Mouse (Mus musculus) heart, embryonic 13.5 days (tissue): ENCODE measurements around the gene Cldn20. TPM values are rescaled to one million over a fixed set of nuclear protein-coding genes. Genes with fewer than 3 reads are reported as not detected.

Source experiments
- ATAC-seq: fragments of 200-750 bp; cut with Nextera tagmentation; 2 replicates; pipeline ENCODE4 v1.8.0; 2017; ENCODE audit warnings: moderate TSS enrichment; ENCODE audit not compliant: insufficient number of reproducible peaks, low FRiP score, low TSS enrichment; ENCODE audit errors: extremely low read depth
- H3K27ac ChIP-seq: fragments of 300-500 bp; sonication (generic); replicated peaks from 2 replicates; pipeline ENCODE4 v1.5.1; 2015; ENCODE audit warnings: moderate library complexity, mild to moderate bottlenecking, inconsistent platforms
- H3K27me3 ChIP-seq: fragments of 300-500 bp; sonication (generic); replicated peaks from 2 replicates; pipeline ENCODE4 v1.6.1; 2015; ENCODE audit warnings: mild to moderate bottlenecking, inconsistent platforms
- H3K36me3 ChIP-seq: fragments of 300-500 bp; sonication (generic); 2 replicates; pipeline ENCODE4 v1.6.1; 2015; ENCODE audit warnings: mild to moderate bottlenecking, inconsistent platforms
- H3K4me1 ChIP-seq: fragments of 300-500 bp; sonication (generic); 2 replicates; pipeline ENCODE4 v1.6.1; 2015; ENCODE audit warnings: inconsistent platforms
- H3K4me2 ChIP-seq: fragments of 300-500 bp; sonication (generic); 2 replicates; pipeline ENCODE4 v1.6.1; 2015; ENCODE audit warnings: inconsistent platforms, mild to moderate bottlenecking, moderate library complexity
- H3K4me3 ChIP-seq: fragments of 300-500 bp; sonication (generic); 2 replicates; pipeline ENCODE4 v1.5.1; 2015; ENCODE audit warnings: moderate library complexity, mild to moderate bottlenecking, inconsistent platforms
- H3K9ac ChIP-seq: fragments of 300-500 bp; sonication (generic); 2 replicates; pipeline ENCODE4 v1.6.1; 2015; ENCODE audit warnings: inconsistent platforms, mild to moderate bottlenecking, moderate library complexity
- H3K9me3 ChIP-seq: fragments of 300-500 bp; sonication (generic); 2 replicates; pipeline ENCODE4 v1.6.1; 2016; ENCODE audit warnings: inconsistent platforms
- WGBS: fragments of 180-500 bp; shearing (Covaris S2); methylation state at CpG from one replicate; pipeline ENCODE4 v1.1.7; 2015; ENCODE audit warnings: mixed read lengths; 5-methylcytosine and 5-hydroxymethylcytosine counted together
- polyA plus RNA-seq: library from polyadenylated mRNA; unstranded; fragments of >200 nt; fragmentation: Nextera tagmentation; extraction: Ambion mirVana; gene quantifications from 2 replicates; pipeline ENCODE4 v1.2.1, GENCODE M21; 2015

The Cldn20 gene
- polyA plus RNA-seq, 1 experiment from 2014 or later = not detected

DNA sequence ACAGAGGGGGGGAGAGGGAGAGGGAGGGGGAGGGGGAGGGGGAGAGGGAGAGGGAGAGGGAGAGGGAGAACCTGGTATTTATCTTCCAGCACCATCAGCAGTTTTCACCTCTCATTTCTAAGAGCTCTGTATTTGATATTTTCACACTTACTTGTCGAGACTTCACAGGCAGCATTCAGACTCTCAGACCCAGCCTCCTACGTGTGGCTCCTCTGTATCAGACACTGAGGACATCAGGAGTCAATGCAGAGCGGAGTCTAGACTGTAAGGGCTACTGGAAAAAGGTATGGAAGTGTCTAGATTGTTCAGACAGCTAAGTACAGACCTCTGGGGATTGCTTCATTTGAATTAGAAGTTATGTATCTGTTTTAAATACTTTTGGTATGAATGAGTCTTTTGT is 2.8 kb upstream of the Cldn20 start:
- no peak overlapping the region for H3K4me3 ChIP-seq
- H3K27me3 ChIP-seq = no peaks in the 10 kb centered on the region
- H3K9ac ChIP-seq = no peak overlapping the region
- H3K36me3 ChIP-seq = peaks cover 11% of the 10 kb centered on the region
- H3K27ac ChIP-seq = no peak overlapping the region
- no peak overlapping the region for H3K4me2 ChIP-seq
- ATAC-seq = no peak
- 24% methylated on average over 3 of the region's 3 CpGs for WGBS
- H3K9me3 ChIP-seq = no peaks in the 10 kb centered on the region
- H3K4me1 ChIP-seq = peaks cover 25% of the 10 kb centered on the region

DNA sequence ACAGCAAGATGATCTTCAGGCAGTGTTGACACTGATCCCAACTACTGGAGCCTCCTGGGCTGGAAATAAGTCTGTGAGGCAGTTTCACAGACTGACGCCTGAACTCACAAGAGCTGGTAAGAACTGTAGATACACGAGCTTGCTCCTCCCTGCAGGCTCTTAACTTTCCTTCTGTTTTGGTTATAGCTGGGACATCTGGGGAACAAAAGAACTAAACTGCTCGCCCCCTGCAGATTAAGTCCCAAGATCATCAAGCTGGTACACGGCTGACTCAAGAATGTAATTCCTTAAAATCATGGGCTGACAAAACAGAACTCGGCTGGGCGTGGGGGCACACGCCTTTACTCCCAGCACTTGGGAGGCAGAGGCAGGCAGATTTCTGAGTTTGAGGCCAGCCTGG is 1.8 kb upstream of the Cldn20 start:
- no peak overlapping the region for H3K27ac ChIP-seq
- no peak for ATAC-seq
- peaks cover 17% of the 10 kb centered on the region for H3K36me3 ChIP-seq
- peaks cover 25% of the 10 kb centered on the region for H3K4me1 ChIP-seq
- H3K4me2 ChIP-seq = no peak overlapping the region
- 63% methylated on average over 7 of the region's 7 CpGs for WGBS
- H3K9ac ChIP-seq = no peak overlapping the region
- no peak overlapping the region for H3K4me3 ChIP-seq
- no peaks in the 10 kb centered on the region for H3K27me3 ChIP-seq
- no peaks in the 10 kb centered on the region for H3K9me3 ChIP-seq

DNA sequence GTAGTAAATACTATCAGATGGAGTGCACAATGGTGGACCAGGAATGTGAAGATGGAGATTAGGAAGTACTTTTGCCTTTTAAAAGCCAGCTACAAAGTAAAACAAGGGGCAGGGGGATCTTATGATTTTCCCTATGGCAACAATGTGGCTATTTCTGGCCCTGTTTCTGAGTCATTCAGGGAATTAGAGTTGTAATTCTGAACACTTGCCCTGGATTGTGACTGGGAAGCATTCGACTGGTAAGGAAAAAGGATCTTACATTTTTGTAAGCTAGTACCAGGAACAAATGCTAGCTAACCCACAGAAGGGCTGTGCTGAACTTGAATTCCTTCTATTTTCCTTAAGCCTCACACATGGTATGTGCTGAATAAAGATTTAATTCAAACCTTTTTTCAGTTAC is 713 bp upstream of the Cldn20 start:
- H3K4me1 ChIP-seq = peaks cover 25% of the 10 kb centered on the region
- no peaks in the 10 kb centered on the region for H3K9me3 ChIP-seq
- no peak overlapping the region for H3K4me3 ChIP-seq
- H3K9ac ChIP-seq = no peak overlapping the region
- no peaks in the 10 kb centered on the region for H3K27me3 ChIP-seq
- H3K4me2 ChIP-seq = no peak overlapping the region
- peaks cover 16% of the 10 kb centered on the region for H3K36me3 ChIP-seq
- no peak overlapping the region for H3K27ac ChIP-seq
- ATAC-seq = no peak
- 32% methylated on average over 1 of the region's 1 CpGs for WGBS

DNA sequence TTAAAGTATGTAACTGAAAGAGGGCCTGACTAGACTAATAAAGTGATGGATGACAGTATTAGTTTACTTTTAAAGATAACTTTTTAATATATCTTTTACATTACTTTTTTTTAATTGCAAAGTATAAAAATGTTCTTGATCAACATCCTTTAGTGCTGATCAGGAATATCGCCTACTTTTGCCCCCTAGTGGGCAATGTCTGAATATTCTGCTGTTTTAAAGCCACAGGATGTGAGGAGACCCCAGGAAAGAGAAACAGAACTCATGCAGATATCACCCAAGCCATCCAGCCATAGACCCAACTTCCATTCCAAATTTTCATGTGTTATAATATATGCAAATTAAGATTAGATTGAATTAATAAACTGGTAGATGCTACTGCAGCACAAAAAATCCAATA is 1.1 kb downstream of the Cldn20 start:
- no peak overlapping the region for H3K4me3 ChIP-seq
- H3K9ac ChIP-seq = no peak overlapping the region
- H3K9me3 ChIP-seq = no peaks in the 10 kb centered on the region
- H3K27ac ChIP-seq = no peak overlapping the region
- H3K4me1 ChIP-seq = peaks cover 17% of the 10 kb centered on the region
- peaks cover 18% of the 10 kb centered on the region for H3K36me3 ChIP-seq
- 19% methylated on average over 1 of the region's 1 CpGs for WGBS
- no peaks in the 10 kb centered on the region for H3K27me3 ChIP-seq
- no peak overlapping the region for H3K4me2 ChIP-seq
- ATAC-seq = no peak

DNA sequence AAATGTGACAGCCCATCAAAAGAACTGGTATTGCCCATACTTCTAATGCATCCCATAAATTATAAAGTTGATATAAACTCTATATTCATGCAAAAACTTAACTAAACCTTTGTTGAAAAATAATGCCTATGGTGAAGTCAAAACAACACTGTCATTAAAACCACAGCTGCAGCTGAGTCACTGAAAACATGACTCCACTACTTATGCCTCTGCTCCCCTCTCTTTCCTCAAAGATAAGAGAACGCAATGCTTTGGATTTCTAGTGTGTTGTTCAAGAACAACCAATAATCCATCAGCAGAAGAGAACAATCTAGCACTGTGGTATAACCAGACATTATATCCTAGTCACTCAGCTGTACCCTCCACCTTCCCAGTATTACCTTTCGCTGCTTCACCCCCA is 8.0 kb downstream of the Cldn20 start:
- Histone ChIP-seq H3K27me3 (no peaks in the 10 kb centered on the region), H3K27ac (no peak overlapping the region), H3K4me2 (no peak overlapping the region), H3K36me3 (peaks cover 40% of the 10 kb centered on the region), H3K4me1 (no peaks in the 10 kb centered on the region), H3K9ac (no peak overlapping the region), H3K4me3 (no peak overlapping the region), H3K9me3 (no peaks in the 10 kb centered on the region)
- no peak for ATAC-seq
- WGBS = 84% methylated on average over 2 of the region's 2 CpGs

DNA sequence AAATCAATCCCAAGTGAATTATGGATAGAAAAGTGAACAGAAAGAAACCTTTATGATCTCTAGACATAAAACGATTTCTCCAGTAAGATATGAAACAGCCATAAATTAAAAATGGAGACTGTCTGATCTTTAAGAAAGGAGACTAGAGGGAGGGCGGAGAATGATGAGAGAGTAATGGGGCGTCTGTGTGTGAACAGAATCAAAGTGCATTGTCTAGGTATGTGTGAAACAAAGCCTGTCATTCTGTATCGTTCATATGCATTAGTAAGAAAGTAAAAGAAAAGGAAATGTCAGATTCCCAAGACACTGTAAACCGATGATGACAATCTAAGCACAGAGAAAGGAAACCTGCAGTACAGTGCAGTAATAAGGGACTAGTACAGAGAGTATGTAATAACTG is 8.7 kb downstream of the Cldn20 start:
- no peaks in the 10 kb centered on the region for H3K4me1 ChIP-seq
- no peak overlapping the region for H3K4me2 ChIP-seq
- H3K27ac ChIP-seq = no peak overlapping the region
- no peak overlapping the region for H3K9ac ChIP-seq
- H3K4me3 ChIP-seq = no peak overlapping the region
- WGBS = 70% methylated on average over 5 of the region's 5 CpGs
- no peak for ATAC-seq
- H3K36me3 ChIP-seq = peaks cover 37% of the 10 kb centered on the region
- no peaks in the 10 kb centered on the region for H3K9me3 ChIP-seq
- H3K27me3 ChIP-seq = no peaks in the 10 kb centered on the region

DNA sequence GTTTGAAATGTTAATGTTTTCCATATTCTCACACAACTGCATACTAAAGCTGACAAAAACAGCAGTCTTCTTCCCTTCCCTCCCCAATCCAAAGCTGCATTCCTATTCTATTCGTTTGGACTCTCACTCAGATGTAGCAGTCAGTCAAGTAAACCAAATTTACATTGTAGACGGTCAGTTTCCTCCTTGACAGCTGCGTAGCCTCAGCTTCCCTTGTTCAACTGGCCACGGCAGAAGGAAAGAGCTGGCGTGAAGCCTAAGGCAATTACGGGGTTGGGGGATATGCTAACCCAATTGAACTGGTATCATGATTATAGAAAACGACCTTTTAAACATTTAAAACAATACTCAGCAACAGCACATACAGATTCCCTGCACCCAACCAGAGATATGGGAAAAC is 15.4 kb downstream of the Cldn20 start:
- ATAC-seq = no peak
- H3K36me3 ChIP-seq = peaks cover 18% of the 10 kb centered on the region
- no peaks in the 10 kb centered on the region for H3K27me3 ChIP-seq
- no peak overlapping the region for H3K27ac ChIP-seq
- H3K4me3 ChIP-seq = no peak overlapping the region
- no peaks in the 10 kb centered on the region for H3K4me1 ChIP-seq
- H3K9ac ChIP-seq = no peak overlapping the region
- 62% methylated on average over 7 of the region's 7 CpGs for WGBS
- H3K4me2 ChIP-seq = no peak overlapping the region
- H3K9me3 ChIP-seq = no peaks in the 10 kb centered on the region

DNA sequence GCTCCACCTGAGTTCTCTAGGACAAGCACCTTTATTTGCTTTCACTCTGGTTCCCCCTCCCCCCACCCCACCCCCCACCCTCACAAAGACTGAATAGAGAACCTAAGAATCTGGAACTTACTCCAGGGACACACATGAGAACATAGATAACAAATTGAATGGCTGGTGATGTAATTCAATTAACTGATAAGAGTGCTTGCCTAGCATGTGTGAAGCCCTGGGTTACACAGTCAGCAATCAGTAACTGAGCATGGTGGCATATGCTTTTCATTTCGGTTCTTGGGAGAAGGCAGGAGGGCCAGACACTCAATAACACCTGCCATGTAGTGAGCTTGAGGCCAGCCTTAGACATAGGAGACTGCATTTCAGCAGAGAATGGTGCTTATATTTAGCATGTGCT is 23.9 kb downstream of the Cldn20 start:
- ATAC-seq = no peak
- Histone ChIP-seq H3K4me3 (peak overlapping the region; percentile 67), H3K9me3 (no peaks in the 10 kb centered on the region), H3K27ac (0 out of 2 replicates have a peak overlapping the region, but pooled peaks have one; percentile 86), H3K36me3 (peaks cover 20% of the 10 kb centered on the region), H3K4me1 (peaks cover 22% of the 10 kb centered on the region), H3K27me3 (no peaks in the 10 kb centered on the region), H3K4me2 (peak overlapping the region; percentile 72), H3K9ac (no peak overlapping the region)
- WGBS = 37% methylated on average over 1 of the region's 1 CpGs

DNA sequence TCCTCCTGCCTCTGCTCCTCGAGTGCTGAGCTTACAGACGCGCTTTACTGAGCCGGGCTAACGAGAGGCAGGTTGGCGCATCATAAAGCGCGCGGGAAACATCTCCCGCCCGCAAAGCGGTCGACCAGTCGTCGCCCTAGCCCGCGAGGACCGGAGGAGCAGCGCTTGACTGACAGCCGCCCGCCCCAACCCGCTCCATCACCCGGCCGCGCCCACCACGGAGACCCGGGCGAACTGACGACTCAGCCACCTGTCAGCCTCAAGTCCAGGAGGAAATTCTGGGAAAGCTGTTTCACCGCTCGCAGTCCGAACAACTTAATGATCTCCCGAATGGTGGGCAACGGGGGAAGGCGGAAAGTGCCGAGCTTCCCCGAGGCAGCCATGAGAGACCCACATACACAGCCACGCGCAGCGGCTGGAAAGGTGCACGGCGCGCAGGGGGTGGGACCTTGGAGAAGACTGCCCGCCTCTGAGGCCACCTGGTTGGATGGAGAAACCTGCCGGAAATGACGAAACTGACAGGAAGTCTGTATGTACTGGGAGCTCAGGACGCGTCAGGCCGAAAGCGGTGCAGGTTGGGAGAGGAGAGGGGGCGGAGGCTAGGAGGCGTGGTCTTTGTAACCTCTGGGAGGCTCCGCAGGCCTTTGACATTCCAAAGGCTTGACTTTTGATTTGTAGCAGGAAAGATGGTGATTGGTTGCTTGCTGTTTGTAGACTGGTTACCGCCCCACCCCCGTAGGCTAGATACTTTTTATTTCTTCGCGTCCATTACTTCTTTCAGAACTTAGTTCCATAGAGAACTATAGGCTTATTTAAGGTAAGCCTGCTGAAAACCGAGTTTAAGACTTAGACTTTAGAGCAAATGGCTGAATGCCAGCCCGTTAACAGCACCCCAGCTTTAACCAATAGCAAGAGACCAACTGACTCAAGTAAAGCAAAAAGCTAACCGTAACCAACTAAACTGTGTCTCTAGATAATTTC is 25.3 kb downstream of the Cldn20 start, which contains the start of gene Tfb1m:
Gene Tfb1m, minus strand, starts transcription at position 451 of the 981 bp plus-strand sequence.
- H3K9me3 ChIP-seq = no peaks in the 10 kb centered on the region
- H3K36me3 ChIP-seq = peaks cover 12% of the 10 kb centered on the region
- peak within 1 kb of the TSS; percentile 72 for H3K4me2 ChIP-seq
- WGBS = under 1% methylated on average over 60 of the region's 60 CpGs
- peak within 1 kb of the TSS; percentile 67 for H3K4me3 ChIP-seq
- ATAC-seq = peak; percentile 99
- no peaks in the 10 kb centered on the region for H3K27me3 ChIP-seq
- peak within 1 kb of the TSS; percentile 86 for H3K27ac ChIP-seq
- peaks cover 22% of the 10 kb centered on the region for H3K4me1 ChIP-seq
- H3K9ac ChIP-seq = peak within 1 kb of the TSS; percentile 82

DNA sequence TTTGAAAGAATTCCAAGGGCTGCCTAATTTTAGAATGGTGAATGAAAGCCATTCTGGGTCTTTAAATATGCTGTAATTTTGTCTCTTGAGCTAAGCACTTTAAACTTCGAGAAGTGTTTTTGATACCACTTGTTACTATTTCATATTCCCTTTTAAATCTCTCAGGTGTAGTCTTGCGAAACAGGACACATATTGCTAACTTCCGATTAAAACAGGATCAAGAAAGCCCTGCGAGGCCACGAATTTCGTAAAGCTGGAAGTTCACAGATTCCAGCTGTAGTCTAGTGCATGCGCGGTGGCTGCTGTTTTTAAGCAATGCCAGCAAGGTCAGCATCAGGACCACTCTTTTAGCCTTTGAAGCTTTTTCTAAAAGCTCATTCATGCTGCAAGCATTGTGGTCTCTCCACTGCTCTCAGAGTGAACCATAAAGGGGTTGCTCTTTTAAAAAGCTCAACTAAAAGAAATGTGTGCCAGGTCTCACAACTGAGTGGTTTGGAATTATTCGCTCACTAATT is 26.1 kb downstream of the Cldn20 start:
- H3K36me3 ChIP-seq = peaks cover 7% of the 10 kb centered on the region
- H3K4me3 ChIP-seq = peak overlapping the region; percentile 67
- 74% methylated on average over 9 of the region's 9 CpGs for WGBS
- peak overlapping the region; percentile 84 for H3K27ac ChIP-seq
- no peak for ATAC-seq
- H3K27me3 ChIP-seq = no peaks in the 10 kb centered on the region
- peaks cover 22% of the 10 kb centered on the region for H3K4me1 ChIP-seq
- no peaks in the 10 kb centered on the region for H3K9me3 ChIP-seq
- peak overlapping the region; percentile 75 for H3K9ac ChIP-seq
- H3K4me2 ChIP-seq = peak overlapping the region; percentile 72

DNA sequence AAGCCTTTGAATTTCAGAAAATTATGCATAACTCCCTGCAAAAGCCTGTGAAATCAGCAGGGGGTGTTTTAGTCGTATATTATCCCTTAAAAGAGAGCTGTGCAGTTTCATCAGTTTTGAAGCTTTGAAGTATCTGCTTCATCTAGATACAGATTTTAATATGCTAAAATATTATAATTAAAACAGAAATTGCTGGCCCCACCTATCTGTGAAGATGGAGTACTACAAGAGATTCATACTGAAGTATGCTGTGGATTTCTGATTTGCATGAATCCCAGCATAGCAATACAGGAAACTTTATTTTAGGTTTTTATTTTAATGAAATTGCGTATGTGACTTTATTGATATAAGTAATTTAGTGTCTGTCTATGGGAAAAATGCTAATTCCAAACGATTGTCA is 28.2 kb downstream of the Cldn20 start:
- ATAC-seq = no peak
- Histone ChIP-seq H3K9me3 (no peaks in the 10 kb centered on the region), H3K27me3 (no peaks in the 10 kb centered on the region), H3K9ac (no peak overlapping the region), H3K27ac (no peak overlapping the region), H3K4me3 (no peak overlapping the region), H3K36me3 (no peaks in the 10 kb centered on the region), H3K4me2 (no peak overlapping the region), H3K4me1 (peaks cover 22% of the 10 kb centered on the region)
- WGBS = 62% methylated on average over 3 of the region's 3 CpGs
